Mouse (Mus musculus): ENCODE data around the gene Sp1.

DNA sequence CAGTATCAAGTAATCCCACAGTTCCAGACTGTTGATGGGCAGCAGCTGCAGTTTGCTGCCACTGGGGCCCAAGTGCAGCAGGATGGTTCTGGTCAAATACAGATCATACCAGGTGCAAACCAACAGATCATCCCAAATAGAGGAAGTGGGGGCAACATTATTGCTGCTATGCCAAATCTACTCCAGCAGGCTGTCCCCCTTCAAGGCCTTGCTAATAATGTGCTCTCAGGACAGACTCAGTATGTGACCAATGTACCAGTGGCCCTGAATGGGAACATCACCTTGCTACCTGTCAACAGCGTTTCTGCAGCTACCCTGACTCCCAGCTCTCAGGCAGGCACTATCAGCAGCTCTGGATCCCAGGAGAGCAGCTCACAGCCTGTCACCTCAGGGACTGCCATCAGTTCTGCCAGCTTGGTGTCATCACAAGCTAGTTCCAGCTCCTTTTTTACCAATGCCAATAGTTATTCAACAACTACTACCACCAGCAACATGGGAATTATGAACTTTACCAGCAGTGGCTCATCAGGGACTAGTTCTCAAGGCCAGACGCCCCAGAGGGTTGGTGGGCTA is 2.7 kb downstream of the Sp1 start:
- TF ChIP-seq POLR2A (IDR thresholded peaks at IDR 0.05; ENCODE audit: low read depth, low read length) = no peak
- no peak for TF ChIP-seq CTCF (IDR thresholded peaks at IDR 0.05; ENCODE audit: borderline replicate concordance, insufficient read depth, low read length)
